Mouse (Mus musculus) erythroblast, embryonic 14.5 days (primary cell): ENCODE results near the gene Apol7c.

ENCODE experiments used
- GATA1 ChIP-seq: IDR thresholded peaks from 2 replicates; pipeline ENCODE4 v1.6.1; 2012; ENCODE audit warnings: low read length, inconsistent platforms, mixed read lengths
- TAL1 ChIP-seq: IDR thresholded peaks from 3 replicates; pipeline ENCODE4 v1.6.1; 2012; ENCODE audit warnings: low read length, inconsistent platforms, mixed read lengths

GRCm38 (mm10) chr15:77578801-77579200 is 45.7 kb upstream of the Apol7c start:
- TF ChIP-seq TAL1 (no peak), GATA1 (no peak)
